Mouse (Mus musculus): Measurements from ENCODE around the gene Cylc1. TPM values are rescaled to one million over a fixed set of nuclear protein-coding genes. Genes with fewer than 3 reads are reported as not detected.

The Cylc1 gene
- polyA plus RNA-seq (2015; fragmentation: Nextera tagmentation; extraction: Ambion mirVana): not detected in 2 replicates

DNA sequence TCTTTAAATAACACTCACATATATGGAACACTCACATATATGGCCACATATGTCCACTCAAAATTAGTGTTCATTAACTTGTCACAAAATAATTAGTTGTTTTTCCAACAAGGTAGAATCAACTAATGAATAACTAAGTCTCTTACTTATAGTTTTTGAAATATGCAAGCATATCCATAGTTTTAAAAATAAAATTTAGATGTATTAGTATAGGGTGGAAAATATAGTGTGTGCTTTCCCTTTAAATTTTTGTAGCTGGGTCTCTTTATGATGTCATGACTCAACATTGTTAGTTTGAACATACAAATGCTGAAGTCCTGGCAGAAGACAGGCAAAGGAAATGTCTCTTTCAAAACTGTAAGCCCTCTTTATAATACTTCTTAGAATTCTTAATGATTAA is at the start of gene Cylc1:
Gene Cylc1 (plus strand): TSS at position 301 of the 400 bp plus-strand sequence.
- Histone ChIP-seq H3K4me1 (no peaks in the 10 kb centered on the region), H3K4me3 (no peak within 1 kb of the TSS), H3K9me3 (no peaks in the 10 kb centered on the region), H3K27ac (replicated peaks) (no peak within 1 kb of the TSS), H3K4me2 (replicated peaks) (no peak within 1 kb of the TSS), H3K27me3 (no peaks in the 10 kb centered on the region), H3K36me3 (no peaks in the 10 kb centered on the region), H3K9ac (replicated peaks) (no peak within 1 kb of the TSS)
- no peak for ATAC-seq (replicated peaks)

GRCm38 (mm10) chrX:111078680-111079079 is 31.5 kb upstream of the Cylc1 start:
- ATAC-seq (replicated peaks): no peak
- Histone ChIP-seq H3K4me3 (no peak overlapping the region), H3K9me3 (no peaks in the 10 kb centered on the region), H3K9ac (replicated peaks) (no peak overlapping the region), H3K27ac (replicated peaks) (no peak overlapping the region), H3K4me2 (replicated peaks) (no peak overlapping the region), H3K27me3 (no peaks in the 10 kb centered on the region), H3K4me1 (no peaks in the 10 kb centered on the region), H3K36me3 (no peaks in the 10 kb centered on the region)
- whole genome bisulfite sequencing: 90% methylated on average over 8 of the region's 8 CpGs

DNA sequence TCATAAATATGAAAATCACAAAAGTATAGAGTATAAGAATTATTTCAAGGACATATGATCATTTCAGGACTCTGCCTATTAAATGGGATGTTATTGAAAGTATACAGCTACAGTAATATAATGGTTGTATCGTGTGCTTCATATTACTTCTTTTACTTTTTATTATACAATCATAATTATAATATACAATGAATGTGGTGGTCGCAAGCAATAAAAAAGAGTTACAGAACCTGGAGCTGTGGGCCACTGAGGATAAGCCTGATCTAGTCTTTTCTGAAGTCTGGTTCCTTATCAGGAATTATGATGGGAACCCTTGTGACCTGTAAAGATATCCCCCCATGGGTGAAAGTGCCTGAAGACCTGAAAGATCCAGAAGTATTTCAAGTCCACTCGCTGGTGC is 57.8 kb downstream of the Cylc1 start, which contains the start of gene Gm10112:
Gene Gm10112 (plus strand): TSS at position 301 of the 400 bp plus-strand sequence.
- no peaks in the 10 kb centered on the region for H3K4me1 ChIP-seq
- H3K27me3 ChIP-seq: no peaks in the 10 kb centered on the region
- H3K27ac ChIP-seq (replicated peaks): no peak within 1 kb of the TSS
- no peak for ATAC-seq (replicated peaks)
- no peak within 1 kb of the TSS for H3K4me3 ChIP-seq
- H3K4me2 ChIP-seq (replicated peaks): no peak within 1 kb of the TSS
- H3K9me3 ChIP-seq: no peaks in the 10 kb centered on the region
- H3K9ac ChIP-seq (replicated peaks): no peak within 1 kb of the TSS
- 97% methylated on average over 3 of the region's 3 CpGs for WGBS
- no peaks in the 10 kb centered on the region for H3K36me3 ChIP-seq

Other genes starting within 250 kb of the Cylc1 start
- not detected in 2 replicates for gene Gm10112, start 57.9 kb downstream of the Cylc1 start, polyA plus RNA-seq (2015; fragmentation: Nextera tagmentation; extraction: Ambion mirVana)

Measured in forebrain, embryonic 15.5 days (tissue).